Mouse (Mus musculus): ENCODE results near the gene Cgrrf1.
"Not testable (repeated sequence)": the region's sequence is repeated elsewhere in the genome, so short reads cannot be mapped to it uniquely, and the experiment has no call there.

Cgrrf1 gene

GRCm38 (mm10) chr14:46831837-46832333, at the start of gene Cgrrf1:
Gene Cgrrf1, plus strand, starts transcription at chr14:46832125.
- DNase-seq (ENCODE audit: low read depth in 1 of 2, low spot score in 2 of 2), result peak; percentile 87 to 89

DNA sequence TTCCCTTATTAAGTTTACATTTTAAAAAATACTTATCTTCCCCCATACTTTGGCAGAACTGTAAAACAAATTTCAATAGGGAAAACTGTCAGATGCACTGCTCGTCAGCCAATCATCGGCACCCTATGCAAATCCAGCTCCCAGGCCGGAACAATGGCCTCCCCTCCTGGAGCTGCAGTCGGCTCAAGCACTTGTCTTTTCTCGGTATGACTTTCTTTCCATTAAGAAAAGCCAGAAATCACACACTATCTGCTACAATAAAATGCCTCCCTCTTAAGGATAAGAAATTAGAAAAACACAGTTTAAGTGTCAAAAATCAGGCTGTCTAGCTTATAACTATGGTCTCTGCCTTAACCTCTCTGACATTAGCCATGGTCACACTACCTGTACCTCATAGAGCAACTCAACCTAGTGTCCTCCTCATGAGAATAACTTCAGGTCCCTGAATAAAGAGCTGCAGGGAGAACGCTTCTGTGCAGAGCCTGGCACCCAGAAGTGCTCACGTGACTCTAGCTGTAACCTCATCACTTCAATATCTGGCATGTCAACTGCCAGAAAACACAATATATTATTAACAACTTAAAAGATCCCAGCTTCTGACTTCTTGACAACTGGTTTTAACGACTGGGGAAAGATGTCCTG, 49.6 kb upstream of the Cgrrf1 start:
- no peak for DNase-seq (ENCODE audit: low read depth in 1 of 2, low spot score in 2 of 2)

DNA sequence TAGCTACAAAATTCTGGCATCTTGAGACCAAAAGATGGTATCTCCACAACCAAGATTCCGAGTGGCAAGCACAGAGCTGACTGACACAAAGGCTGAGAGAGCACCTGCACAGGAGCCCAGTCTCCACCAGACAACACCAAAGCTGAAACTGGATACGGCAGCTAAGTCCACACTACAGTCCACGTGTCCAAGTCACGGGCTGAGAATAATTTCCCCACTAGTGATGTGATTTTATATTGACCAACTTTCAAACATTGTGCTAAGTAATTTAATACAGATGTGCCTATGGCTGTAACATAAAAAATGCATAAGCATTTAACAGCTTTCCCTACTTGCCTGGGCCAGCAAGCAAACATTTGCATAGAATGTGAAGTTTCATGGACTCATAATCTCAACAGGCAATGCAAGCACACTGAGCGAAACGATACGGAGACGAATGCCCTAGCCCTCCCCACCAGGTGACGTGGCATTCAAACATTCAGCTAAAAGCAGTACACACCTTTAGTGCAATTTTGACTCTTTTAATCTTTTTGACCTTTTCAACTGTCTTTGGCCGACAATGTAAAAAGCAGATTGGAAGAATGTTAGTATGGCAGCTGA, 48.5 kb upstream of the Cgrrf1 start:
- DNase-seq (ENCODE audit: low read depth in 1 of 2, low spot score in 2 of 2), result no peak

DNA sequence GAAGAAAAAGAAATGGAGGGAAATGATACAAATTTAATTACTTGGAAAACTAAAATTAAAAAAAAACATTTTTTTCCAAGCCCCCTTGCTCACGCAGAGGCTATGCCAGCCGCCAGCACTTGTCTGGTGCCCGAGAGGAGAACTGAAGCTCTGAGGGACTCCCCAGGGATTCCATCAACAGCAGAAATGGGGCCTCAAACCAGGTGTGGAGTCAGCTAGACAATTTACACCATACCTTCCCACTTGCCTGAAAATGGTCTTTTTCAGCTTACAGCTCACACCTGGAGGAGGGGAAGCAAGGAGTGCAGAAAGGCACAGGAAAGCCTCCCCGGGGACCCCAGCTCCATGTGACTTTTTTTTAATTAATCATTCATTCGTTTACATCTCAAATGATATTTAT, 46.7 kb upstream of the Cgrrf1 start:
- DNase-seq (ENCODE audit: low read depth in 1 of 2, low spot score in 2 of 2), result no peak

DNA sequence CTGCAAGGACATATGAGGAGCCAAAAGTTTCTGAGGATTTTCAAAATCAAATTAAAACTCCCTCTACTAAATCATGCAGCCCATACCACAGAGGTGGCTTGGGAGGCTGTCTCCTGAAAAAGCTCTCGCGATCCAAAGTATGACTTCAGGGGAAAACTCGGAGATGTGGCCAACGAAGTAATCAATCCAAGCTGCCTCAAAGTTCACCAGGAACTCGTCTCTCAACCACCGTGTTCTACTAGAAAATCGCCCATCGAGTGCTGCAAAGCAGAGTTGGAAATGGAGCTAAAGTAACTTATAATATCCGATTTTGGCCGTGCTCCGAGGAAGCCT, 44.5 kb upstream of the Cgrrf1 start:
- DNase-seq (ENCODE audit: low read depth in 1 of 2, low spot score in 2 of 2), result no peak

DNA sequence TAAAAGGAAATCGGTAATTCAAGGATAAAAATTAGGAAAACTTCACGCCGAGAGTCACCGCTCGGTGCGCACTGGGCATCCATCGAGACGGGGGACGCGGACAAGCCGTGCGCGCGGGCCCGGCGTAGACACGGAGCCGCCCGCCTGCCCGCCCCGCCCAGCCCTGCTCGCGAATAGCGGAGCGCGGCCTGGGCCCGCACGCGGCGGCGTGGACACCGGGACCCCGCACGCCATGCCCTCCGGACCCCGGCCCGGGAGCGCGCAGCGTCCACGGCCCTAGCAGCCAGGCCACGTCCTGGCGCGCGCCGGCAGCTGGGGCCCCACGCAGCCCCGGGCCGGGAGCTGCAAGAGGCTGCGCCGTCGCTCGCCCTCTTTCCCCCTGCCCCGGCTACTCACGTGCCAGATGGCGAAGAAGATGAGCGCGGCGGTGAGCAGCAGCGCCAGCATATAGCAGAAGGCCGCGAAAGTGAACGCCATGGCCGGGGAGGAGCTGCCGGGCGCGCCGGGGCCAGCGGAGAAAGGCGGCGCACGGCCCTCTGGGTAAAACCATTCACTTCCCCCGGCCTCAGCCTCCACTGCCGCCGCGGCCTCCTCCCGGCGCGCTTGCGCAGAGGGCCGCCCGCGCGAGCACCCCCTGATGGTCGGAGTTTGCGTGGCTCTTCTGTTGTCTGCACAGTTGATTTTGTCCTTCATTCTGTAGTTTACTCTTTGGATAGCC, 44.0 kb upstream of the Cgrrf1 start, which contains the start of gene Cnih1:
Gene Cnih1, minus strand, starts transcription at position 625 of the 718 bp plus-strand sequence.
- DNase-seq (ENCODE audit: low read depth in 1 of 2, low spot score in 2 of 2), result peak; percentile 64 to 82

DNA sequence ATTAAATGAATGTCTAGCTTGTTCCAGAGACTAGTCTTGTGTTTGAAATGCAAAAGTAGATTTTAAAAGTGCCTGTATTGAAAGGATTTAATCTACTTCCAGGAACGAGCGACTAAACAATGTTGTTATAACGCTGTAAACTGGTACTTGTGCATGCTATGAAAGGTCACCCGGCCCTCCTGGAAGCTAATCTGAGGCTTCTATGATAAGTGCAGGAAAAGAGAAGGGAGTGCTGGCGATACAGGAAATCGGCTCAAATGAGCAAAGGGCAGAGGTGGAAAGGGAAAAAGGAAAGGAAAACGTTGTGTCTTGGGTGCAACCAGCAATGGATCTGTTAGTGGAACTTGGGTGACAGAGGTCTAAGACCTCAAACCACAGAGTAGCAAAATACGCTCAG, 43.4 kb upstream of the Cgrrf1 start:
- DNase-seq (ENCODE audit: low read depth in 1 of 2, low spot score in 2 of 2), result no peak

DNA sequence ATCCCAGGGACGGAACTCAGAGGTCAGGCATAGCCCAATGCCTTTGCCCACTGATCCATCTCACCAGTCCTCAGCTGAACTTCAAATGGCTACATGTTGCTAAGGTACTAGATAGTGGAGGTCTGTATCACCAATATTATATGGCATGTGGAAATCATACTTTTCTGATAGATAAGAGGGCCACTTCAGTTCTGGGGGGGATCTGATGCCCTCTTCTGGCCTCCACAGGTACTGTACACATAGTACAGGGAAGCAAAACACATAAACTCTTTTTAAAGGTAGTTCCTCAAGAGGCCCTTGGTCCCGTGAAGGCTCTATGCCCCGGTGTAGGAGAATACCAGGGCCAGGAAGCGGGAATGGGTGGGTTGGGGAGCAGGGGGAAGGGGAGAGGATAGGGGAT, 41.6 kb upstream of the Cgrrf1 start:
- DNase-seq (ENCODE audit: low read depth in 1 of 2, low spot score in 2 of 2), result no peak

- no peak for DNase-seq (ENCODE audit: low read depth in 1 of 2, low spot score in 2 of 2)
Observed at GRCm38 (mm10) chr14:46790723-46791122, 41.2 kb upstream of the Cgrrf1 start.

DNA sequence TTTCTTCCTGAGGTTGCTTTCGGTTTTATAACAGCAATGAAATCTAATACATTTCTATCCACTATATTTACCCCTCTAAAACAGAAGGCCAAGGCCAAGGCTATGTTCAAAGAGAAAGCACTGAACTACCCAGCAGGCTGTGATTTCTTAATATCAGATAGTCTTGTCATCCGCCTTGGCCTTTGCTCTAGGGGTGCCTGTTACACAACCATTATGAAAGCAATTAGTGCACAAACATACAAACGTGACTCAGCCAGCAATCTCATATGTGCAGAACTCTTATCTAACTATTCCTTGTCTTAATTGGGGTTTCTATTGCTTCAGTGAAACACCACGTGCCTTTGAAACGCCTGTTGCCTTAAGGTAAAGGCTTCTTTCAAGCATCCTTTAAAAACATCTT, 37.8 kb upstream of the Cgrrf1 start:
- DNase-seq (ENCODE audit: low read depth in 1 of 2, low spot score in 2 of 2), result no peak

GRCm38 (mm10) chr14:46800684-46801345, 31.1 kb upstream of the Cgrrf1 start:
- DNase-seq (ENCODE audit: low read depth in 1 of 2, low spot score in 2 of 2), result no peak

GRCm38 (mm10) chr14:46803259-46803658, 28.7 kb upstream of the Cgrrf1 start:
- no peak for DNase-seq (ENCODE audit: low read depth in 1 of 2, low spot score in 2 of 2)

GRCm38 (mm10) chr14:46803791-46804190, 28.1 kb upstream of the Cgrrf1 start:
- no peak for DNase-seq (ENCODE audit: low read depth in 1 of 2, low spot score in 2 of 2)

- DNase-seq (ENCODE audit: low read depth in 1 of 2, low spot score in 2 of 2), result no peak
Observed at GRCm38 (mm10) chr14:46806186-46806585, 25.7 kb upstream of the Cgrrf1 start.

GRCm38 (mm10) chr14:46807927-46808326, 24.0 kb upstream of the Cgrrf1 start:
- DNase-seq (ENCODE audit: low read depth in 1 of 2, low spot score in 2 of 2), result no peak

DNA sequence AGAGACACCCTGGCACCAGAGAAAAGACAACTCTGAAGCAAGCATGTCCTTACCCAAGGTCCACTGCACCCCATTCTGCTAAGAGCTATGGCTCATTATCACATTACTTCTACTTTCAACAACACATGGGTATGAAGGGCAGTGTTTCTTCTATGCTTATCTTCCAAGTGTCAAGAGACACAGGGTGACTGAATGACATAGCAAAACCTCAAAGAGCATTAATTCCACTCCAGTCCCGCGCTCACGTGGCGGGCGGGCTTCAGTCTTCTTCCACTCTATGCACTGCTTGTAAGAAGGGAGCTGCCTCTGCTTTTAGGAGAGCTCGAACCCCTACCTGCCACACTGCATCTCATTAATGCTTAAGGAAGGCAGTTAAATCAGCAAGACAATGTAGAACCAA, 16.3 kb upstream of the Cgrrf1 start:
- no peak for DNase-seq (ENCODE audit: low read depth in 1 of 2, low spot score in 2 of 2)

DNA sequence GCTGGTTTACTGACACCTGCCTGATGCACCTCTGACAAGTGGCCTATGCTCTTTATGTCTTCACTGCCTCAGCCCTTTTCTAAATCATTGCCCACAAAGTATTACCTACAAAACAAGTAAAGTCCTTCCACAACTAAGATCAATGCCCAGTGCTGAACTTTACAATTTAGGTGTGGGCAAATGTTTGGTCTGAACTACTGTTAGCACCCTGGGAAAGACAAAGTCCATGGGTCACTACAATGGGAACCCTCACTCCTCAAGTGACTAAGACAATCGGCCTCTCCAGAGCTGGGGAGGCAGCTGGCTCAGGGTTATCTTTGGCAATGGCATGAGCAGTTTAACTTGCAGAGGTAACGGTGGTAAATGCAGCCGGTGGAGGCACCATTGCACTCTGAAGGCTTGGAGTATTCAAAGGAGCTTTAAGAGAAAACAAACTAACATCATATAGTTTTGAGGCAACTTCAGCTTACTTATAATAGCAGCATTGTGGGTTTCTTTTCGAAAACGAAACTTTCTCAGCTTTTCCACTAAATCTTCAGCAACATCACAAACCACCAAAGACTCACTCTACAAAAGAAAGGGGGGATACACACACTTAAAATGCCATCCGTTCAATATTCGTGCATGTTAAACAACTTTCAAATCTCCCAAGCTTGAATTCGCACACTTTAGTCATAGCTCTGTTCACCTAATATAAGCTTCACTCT, 14.9 kb upstream of the Cgrrf1 start:
- DNase-seq (ENCODE audit: low read depth in 1 of 2, low spot score in 2 of 2), result no peak

DNA sequence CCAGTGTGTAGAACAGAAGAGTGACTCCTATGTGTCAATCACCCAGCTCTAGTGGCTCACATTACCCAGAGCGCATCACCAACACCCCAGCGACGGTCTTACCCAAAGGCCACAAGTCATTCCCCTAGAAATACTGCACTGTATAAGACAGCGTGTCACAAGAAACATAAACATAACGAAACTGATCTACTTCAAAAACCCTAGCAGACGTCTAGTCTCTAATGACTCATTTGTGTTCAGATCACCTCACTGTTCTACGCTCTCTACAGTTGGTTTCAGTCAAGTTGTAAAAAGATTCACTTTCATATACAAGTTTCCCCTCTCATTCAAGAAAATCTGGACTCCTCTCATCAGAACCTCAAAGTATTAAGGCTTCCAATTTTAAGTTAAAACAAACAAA, 13.2 kb upstream of the Cgrrf1 start:
- DNase-seq (ENCODE audit: low read depth in 1 of 2, low spot score in 2 of 2), result no peak

DNA sequence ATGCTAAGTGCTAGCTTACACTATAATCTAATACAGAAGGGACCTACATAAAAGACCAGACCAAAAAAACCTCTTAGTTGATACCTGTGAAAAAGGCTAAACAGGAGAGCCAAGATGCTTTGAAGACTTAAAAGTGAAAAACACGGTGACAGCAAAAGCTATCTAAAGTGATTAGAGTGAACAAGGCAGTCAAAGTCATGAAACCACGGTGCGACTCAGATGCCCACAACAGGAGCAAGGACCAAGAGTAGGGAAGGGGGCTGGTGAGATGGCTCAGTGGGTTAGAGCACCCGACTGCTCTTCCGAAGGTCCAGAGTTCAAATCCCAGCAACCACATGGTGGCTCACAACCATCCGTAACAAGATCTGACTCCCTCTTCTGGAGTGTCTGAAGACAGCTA, 12.0 kb upstream of the Cgrrf1 start:
- not testable (repeated sequence) for DNase-seq (ENCODE audit: low read depth in 1 of 2, low spot score in 2 of 2)

DNA sequence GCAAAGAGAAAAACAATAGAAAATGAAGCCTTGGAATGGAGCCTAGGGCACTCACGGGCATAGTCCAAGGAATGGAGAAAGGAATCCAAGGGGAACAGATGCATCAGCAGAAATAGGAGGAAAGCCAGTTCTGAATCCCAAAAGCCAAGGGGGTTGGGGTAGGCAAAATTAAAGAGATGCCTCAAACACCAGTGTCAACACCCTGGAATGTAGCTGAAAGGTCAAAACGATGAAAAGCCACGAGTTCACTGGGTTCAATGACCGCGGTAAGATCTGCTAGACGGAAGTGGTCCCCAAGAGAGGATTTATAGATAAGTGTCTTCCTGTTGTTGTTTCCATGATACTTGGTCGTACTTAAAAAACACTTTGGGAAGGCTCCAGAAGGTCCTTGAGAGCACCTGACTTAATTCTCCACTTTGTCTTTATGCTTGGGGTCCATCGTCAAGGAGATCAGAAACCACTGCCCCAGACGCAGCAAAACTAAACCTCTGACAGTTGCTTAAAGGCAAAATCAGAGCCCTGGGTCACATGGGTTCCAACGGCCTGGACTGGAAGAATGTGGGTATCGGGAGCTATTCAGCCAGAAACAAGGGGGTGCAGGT, 10.6 kb upstream of the Cgrrf1 start:
- DNase-seq (ENCODE audit: low read depth in 1 of 2, low spot score in 2 of 2), result peak in 1 of 2 experiments; percentile 8

Data from monocyte, adult 2 months (primary cell).